Mouse (Mus musculus): ENCODE results near the gene Kng2. TPM values are rescaled to one million over a fixed set of nuclear protein-coding genes. Genes with fewer than 3 reads are reported as not detected.
"Not testable (repeated sequence)": the region's sequence is repeated elsewhere in the genome, so short reads cannot be mapped to it uniquely, and the experiment has no call there.

The Kng2 gene
- polyA plus RNA-seq, 1 experiment from 2014 or later, result 2.0 TPM

GRCm38 (mm10) chr16:23026582-23026981 lies 2.7 kb downstream of the Kng2 start:
- no peaks in the 10 kb centered on the region for H3K4me1 ChIP-seq
- no peaks in the 10 kb centered on the region for H3K36me3 ChIP-seq
- H3K9me3 ChIP-seq, result no peaks in the 10 kb centered on the region
- no peak overlapping the region for H3K4me2 ChIP-seq
- no peaks in the 10 kb centered on the region for H3K27me3 ChIP-seq (replicated peaks)
- no peak overlapping the region for H3K27ac ChIP-seq
- no peak overlapping the region for H3K9ac ChIP-seq
- no peak for ATAC-seq (ENCODE audit: insufficient read depth, low FRiP score, low read depth)
- no peak overlapping the region for H3K4me3 ChIP-seq (replicated peaks)

DNA sequence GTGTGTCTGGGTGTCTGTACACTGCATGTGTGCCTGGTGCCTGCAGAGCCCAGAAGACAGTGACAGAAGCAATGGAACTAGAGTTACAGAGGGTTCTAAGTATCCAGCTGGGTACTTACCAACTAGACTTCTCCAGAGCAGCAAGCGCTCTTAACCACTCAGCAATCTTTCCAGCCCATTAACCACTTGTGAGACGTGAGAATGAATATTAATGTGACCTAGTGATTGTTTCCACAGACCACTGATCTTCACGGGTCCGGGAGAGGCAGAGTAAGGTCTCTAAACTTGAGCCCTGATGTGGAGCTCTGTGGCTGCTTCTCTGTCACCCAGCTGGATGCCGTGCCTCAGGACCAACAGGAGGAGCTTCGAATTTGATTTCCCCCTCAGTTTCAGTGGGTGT lies 4.2 kb downstream of the Kng2 start:
- Histone ChIP-seq H3K27ac (no peak overlapping the region), H3K9me3 (no peaks in the 10 kb centered on the region), H3K4me3 (replicated peaks) (no peak overlapping the region), H3K27me3 (replicated peaks) (no peaks in the 10 kb centered on the region), H3K36me3 (no peaks in the 10 kb centered on the region), H3K4me1 (no peaks in the 10 kb centered on the region), H3K4me2 (no peak overlapping the region), H3K9ac (no peak overlapping the region)
- 67% methylated on average over 6 of the region's 6 CpGs for WGBS
- ATAC-seq (ENCODE audit: insufficient read depth, low FRiP score, low read depth), result no peak

- not testable (repeated sequence) for H3K4me1 ChIP-seq; H3K27ac ChIP-seq; H3K36me3 ChIP-seq; ATAC-seq (ENCODE audit: insufficient read depth, low FRiP score, low read depth); H3K9ac ChIP-seq; H3K9me3 ChIP-seq; H3K4me3 ChIP-seq (replicated peaks); H3K27me3 ChIP-seq (replicated peaks); H3K4me2 ChIP-seq
- WGBS, result 48% methylated on average over 1 of the region's 1 CpGs
These were observed 8.7 kb downstream of the Kng2 start for GRCm38 (mm10) chr16:23020571-23020970.

- not testable (repeated sequence) for ATAC-seq (ENCODE audit: insufficient read depth, low FRiP score, low read depth); H3K4me2 ChIP-seq; H3K27me3 ChIP-seq (replicated peaks); H3K4me1 ChIP-seq; H3K9me3 ChIP-seq; H3K9ac ChIP-seq; H3K36me3 ChIP-seq; H3K4me3 ChIP-seq (replicated peaks); H3K27ac ChIP-seq
- WGBS, result 86% methylated on average over 8 of the region's 8 CpGs
These were observed 14.6 kb downstream of the Kng2 start for GRCm38 (mm10) chr16:23014645-23015044.

- not testable (repeated sequence) for H3K4me1 ChIP-seq; H3K27me3 ChIP-seq (replicated peaks); H3K36me3 ChIP-seq; H3K9me3 ChIP-seq; H3K4me2 ChIP-seq; H3K27ac ChIP-seq; H3K9ac ChIP-seq; H3K4me3 ChIP-seq (replicated peaks); ATAC-seq (ENCODE audit: insufficient read depth, low FRiP score, low read depth)
- WGBS, result 70% methylated on average over 2 of the region's 2 CpGs
These were observed 15.5 kb downstream of the Kng2 start for GRCm38 (mm10) chr16:23013786-23014185.

GRCm38 (mm10) chr16:22996951-22997350 lies 32.3 kb downstream of the Kng2 start:
- not testable (repeated sequence) for H3K9me3 ChIP-seq; H3K9ac ChIP-seq; H3K27ac ChIP-seq; H3K27me3 ChIP-seq (replicated peaks); H3K4me2 ChIP-seq; ATAC-seq (ENCODE audit: insufficient read depth, low FRiP score, low read depth); H3K4me3 ChIP-seq (replicated peaks); H3K36me3 ChIP-seq; H3K4me1 ChIP-seq
- 76% methylated on average over 3 of the region's 3 CpGs for WGBS

DNA sequence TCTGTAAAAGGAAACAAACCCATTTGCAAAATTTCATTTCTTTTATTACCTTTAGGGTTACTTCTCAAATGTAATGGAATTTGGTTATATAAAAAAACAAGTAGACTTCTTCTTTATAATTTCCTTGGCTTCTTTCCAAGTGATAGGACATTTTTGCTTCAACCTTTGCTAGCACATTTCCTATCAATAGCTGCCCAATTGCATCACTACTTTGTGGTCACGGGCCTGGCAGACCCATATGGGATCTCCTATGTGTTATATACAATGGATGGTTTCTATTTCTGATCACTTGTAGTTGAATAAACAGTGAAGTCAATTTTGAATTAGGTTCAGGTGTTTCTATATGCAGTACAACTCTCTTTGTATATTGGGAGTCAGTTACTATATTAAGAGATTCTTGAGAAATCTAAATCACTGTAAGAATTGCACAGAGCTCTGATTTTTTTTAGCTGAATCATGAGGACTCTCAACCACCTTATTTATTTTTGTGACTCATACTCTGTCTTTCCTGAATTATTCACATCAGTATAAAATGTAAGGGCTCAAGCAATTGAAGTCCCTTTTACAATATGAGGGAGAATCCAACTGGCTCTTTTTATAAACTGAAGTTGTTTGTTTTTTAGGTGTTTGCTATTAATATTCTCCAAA lies 61.8 kb downstream of the Kng2 start:
- no peak for ATAC-seq (ENCODE audit: insufficient read depth, low FRiP score, low read depth)
- no peaks in the 10 kb centered on the region for H3K4me1 ChIP-seq
- no peak overlapping the region for H3K4me2 ChIP-seq
- WGBS, result 62% methylated on average over 1 of the region's 1 CpGs
- no peaks in the 10 kb centered on the region for H3K27me3 ChIP-seq (replicated peaks)
- no peak overlapping the region for H3K9ac ChIP-seq
- H3K4me3 ChIP-seq (replicated peaks), result no peak overlapping the region
- H3K27ac ChIP-seq, result no peak overlapping the region
- H3K9me3 ChIP-seq, result no peaks in the 10 kb centered on the region
- no peaks in the 10 kb centered on the region for H3K36me3 ChIP-seq

GRCm38 (mm10) chr16:22963293-22963692 lies 66.0 kb downstream of the Kng2 start:
- no peak overlapping the region for H3K27ac ChIP-seq
- ATAC-seq (ENCODE audit: insufficient read depth, low FRiP score, low read depth), result no peak
- no peak overlapping the region for H3K4me2 ChIP-seq
- no peak overlapping the region for H3K9ac ChIP-seq
- H3K4me1 ChIP-seq, result no peaks in the 10 kb centered on the region
- H3K36me3 ChIP-seq, result no peaks in the 10 kb centered on the region
- H3K9me3 ChIP-seq, result no peaks in the 10 kb centered on the region
- H3K4me3 ChIP-seq (replicated peaks), result no peak overlapping the region
- H3K27me3 ChIP-seq (replicated peaks), result no peaks in the 10 kb centered on the region

DNA sequence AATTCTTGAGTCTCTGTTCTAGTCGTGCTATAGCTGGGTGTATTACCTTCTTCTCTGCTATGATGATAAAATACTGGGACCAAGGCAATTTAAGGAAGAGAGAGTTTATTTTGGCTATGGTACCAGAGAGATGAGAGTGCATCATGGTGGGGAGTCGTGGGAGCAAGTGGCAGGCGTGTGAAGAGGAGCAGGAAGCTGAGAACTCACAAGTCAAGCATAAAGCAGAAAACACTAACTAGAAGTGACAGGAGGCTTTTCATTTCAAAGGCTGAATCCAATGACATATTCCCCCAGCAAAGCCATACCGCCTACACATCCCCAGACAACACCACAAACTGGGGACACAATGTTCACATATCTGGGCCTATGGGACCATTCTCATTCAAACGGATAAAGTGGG lies 67.0 kb downstream of the Kng2 start:
- Histone ChIP-seq H3K4me2 (no peak overlapping the region), H3K9me3 (no peaks in the 10 kb centered on the region), H3K4me3 (replicated peaks) (no peak overlapping the region), H3K27me3 (replicated peaks) (no peaks in the 10 kb centered on the region), H3K27ac (no peak overlapping the region), H3K9ac (no peak overlapping the region), H3K4me1 (no peaks in the 10 kb centered on the region), H3K36me3 (no peaks in the 10 kb centered on the region)
- 71% methylated on average over 5 of the region's 5 CpGs for WGBS
- no peak for ATAC-seq (ENCODE audit: insufficient read depth, low FRiP score, low read depth)

GRCm38 (mm10) chr16:22961073-22961472 lies 68.2 kb downstream of the Kng2 start:
- Histone ChIP-seq H3K27me3 (replicated peaks) (no peaks in the 10 kb centered on the region), H3K4me1 (no peaks in the 10 kb centered on the region), H3K9ac (no peak overlapping the region), H3K4me3 (replicated peaks) (no peak overlapping the region), H3K4me2 (no peak overlapping the region), H3K27ac (no peak overlapping the region), H3K36me3 (no peaks in the 10 kb centered on the region), H3K9me3 (no peaks in the 10 kb centered on the region)
- 93% methylated on average over 8 of the region's 8 CpGs for WGBS
- ATAC-seq (ENCODE audit: insufficient read depth, low FRiP score, low read depth), result no peak

- H3K4me3 ChIP-seq (replicated peaks), result no peak overlapping the region
- WGBS, result 83% methylated on average over 11 of the region's 11 CpGs
- H3K36me3 ChIP-seq, result no peaks in the 10 kb centered on the region
- no peak overlapping the region for H3K27ac ChIP-seq
- H3K4me1 ChIP-seq, result no peaks in the 10 kb centered on the region
- H3K9me3 ChIP-seq, result no peaks in the 10 kb centered on the region
- ATAC-seq (ENCODE audit: insufficient read depth, low FRiP score, low read depth), result no peak
- no peak overlapping the region for H3K4me2 ChIP-seq
- no peaks in the 10 kb centered on the region for H3K27me3 ChIP-seq (replicated peaks)
- H3K9ac ChIP-seq, result no peak overlapping the region
These were observed 73.2 kb downstream of the Kng2 start for GRCm38 (mm10) chr16:22956085-22956439.

DNA sequence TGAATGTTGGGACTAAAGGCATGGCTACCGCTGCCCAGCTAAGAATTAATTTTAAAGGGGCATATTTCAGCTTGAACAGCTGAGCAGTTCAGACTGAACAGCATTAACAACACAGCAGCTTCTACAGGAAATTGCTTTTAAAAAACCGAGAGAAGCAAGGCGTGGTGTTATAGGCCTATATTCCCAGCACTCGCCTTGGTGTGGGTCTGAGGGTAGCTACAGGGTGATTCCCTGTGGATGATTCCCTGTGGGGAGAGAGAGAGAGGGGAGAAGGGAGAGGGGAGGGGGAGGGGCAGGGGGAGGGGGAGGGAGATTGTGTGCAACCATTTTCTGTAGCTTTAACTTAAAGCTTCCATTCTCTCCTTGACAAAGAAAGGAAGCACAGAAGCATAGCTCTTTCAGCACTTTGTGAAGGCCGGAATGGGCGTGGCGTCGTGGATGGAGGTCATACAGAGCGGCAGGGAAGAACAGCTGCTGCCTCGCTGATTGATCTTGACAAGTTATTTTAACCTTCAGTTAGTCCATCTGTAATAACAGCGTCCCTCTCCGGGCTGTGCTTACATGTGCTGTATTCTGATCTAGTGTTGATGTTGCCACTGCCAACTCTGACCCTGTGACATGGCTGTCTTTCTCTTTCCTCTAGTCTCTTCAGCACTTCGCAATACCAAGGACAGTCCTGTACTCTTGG lies 73.7 kb downstream of the Kng2 start:
- Histone ChIP-seq H3K27ac (no peak overlapping the region), H3K9ac (no peak overlapping the region), H3K9me3 (no peaks in the 10 kb centered on the region), H3K36me3 (no peaks in the 10 kb centered on the region), H3K4me3 (replicated peaks) (no peak overlapping the region), H3K4me1 (no peaks in the 10 kb centered on the region), H3K27me3 (replicated peaks) (no peaks in the 10 kb centered on the region), H3K4me2 (no peak overlapping the region)
- 53% methylated on average over 13 of the region's 13 CpGs for WGBS
- ATAC-seq (ENCODE audit: insufficient read depth, low FRiP score, low read depth), result no peak

- no peak overlapping the region for H3K4me3 ChIP-seq (replicated peaks)
- no peak overlapping the region for H3K27ac ChIP-seq
- H3K4me2 ChIP-seq, result no peak overlapping the region
- H3K9me3 ChIP-seq, result no peaks in the 10 kb centered on the region
- H3K36me3 ChIP-seq, result no peaks in the 10 kb centered on the region
- 27% methylated on average over 4 of the region's 4 CpGs for WGBS
- H3K4me1 ChIP-seq, result no peaks in the 10 kb centered on the region
- no peak overlapping the region for H3K9ac ChIP-seq
- ATAC-seq (ENCODE audit: insufficient read depth, low FRiP score, low read depth), result no peak
- no peaks in the 10 kb centered on the region for H3K27me3 ChIP-seq (replicated peaks)
These were observed 76.2 kb downstream of the Kng2 start for GRCm38 (mm10) chr16:22953069-22953468.

Data from stomach, embryonic 15.5 days (tissue).